Mouse (Mus musculus) hindbrain, embryonic 16.5 days (tissue): Measurements from ENCODE around the gene Sik3. TPM values are rescaled to one million over a fixed set of nuclear protein-coding genes. Genes with fewer than 3 reads are reported as not detected.
A peak's percentile ranks its signal among the peaks of the same experiment; 100 is the strongest.

Source experiments
- ATAC-seq: fragments of 200-750 bp; cut with Nextera tagmentation; 2 replicates; pipeline ENCODE4 v1.8.0; 2017; ENCODE audit warnings: moderate TSS enrichment, moderate library complexity
- H3K27ac ChIP-seq: fragments of 300-500 bp; sonication (generic); 2 replicates; pipeline ENCODE4 v1.5.1; 2014; ENCODE audit warnings: low read depth, mild to moderate bottlenecking, control low read depth, low read length, moderate library complexity
- H3K27me3 ChIP-seq: fragments of 300-500 bp; sonication (generic); replicated peaks from 2 replicates; pipeline ENCODE4 v1.6.1; 2014; ENCODE audit warnings: low read length; ENCODE audit not compliant: control insufficient read depth, insufficient read depth
- H3K36me3 ChIP-seq: fragments of 300-500 bp; sonication (generic); 2 replicates; pipeline ENCODE4 v1.6.1; 2014; ENCODE audit warnings: mild to moderate bottlenecking, low read length, moderate library complexity, mixed read lengths; ENCODE audit not compliant: control insufficient read depth, insufficient read depth
- H3K4me1 ChIP-seq: fragments of 300-500 bp; sonication (generic); 2 replicates; pipeline ENCODE4 v1.6.1; 2014; ENCODE audit warnings: low read depth, low read length; ENCODE audit not compliant: control insufficient read depth, insufficient read depth
- H3K4me2 ChIP-seq: fragments of 300-500 bp; sonication (generic); 2 replicates; pipeline ENCODE4 v1.6.1; 2014; ENCODE audit warnings: mild to moderate bottlenecking, low read length, control low read depth, moderate library complexity
- H3K4me3 ChIP-seq: fragments of 300-500 bp; sonication (generic); 2 replicates; pipeline ENCODE4 v1.5.1; 2014; ENCODE audit warnings: mild to moderate bottlenecking, low read length, control low read depth, moderate library complexity
- H3K9ac ChIP-seq: fragments of 300-500 bp; sonication (generic); 2 replicates; pipeline ENCODE4 v1.6.1; 2014; ENCODE audit warnings: low read depth, mild to moderate bottlenecking, control low read depth, low read length, moderate library complexity
- H3K9me3 ChIP-seq: fragments of 300-500 bp; sonication (generic); 2 replicates; pipeline ENCODE4 v1.6.1; 2014; ENCODE audit warnings: mild to moderate bottlenecking, low read length, moderate library complexity; ENCODE audit not compliant: control insufficient read depth
- WGBS: fragments of 180-500 bp; shearing (Covaris S2); extraction: QIAGEN DNeasy Blood & Tissue Kit; methylation state at CpG from one replicate; pipeline ENCODE4 v1.1.7; 2014; 5-methylcytosine and 5-hydroxymethylcytosine counted together
- polyA plus RNA-seq: library from polyadenylated mRNA; unstranded; fragments of >200 nt; fragmentation: Nextera tagmentation; extraction: Ambion mirVana; gene quantifications from 2 replicates; pipeline ENCODE4 v1.2.1, GENCODE M21; 2015

Sik3 gene
- polyA plus RNA-seq, 1 experiment from 2014 or later = 5.2 TPM

- H3K4me2 ChIP-seq = no peak within 1 kb of the TSS
- no peaks in the 10 kb centered on the region for H3K27me3 ChIP-seq
- peaks cover 2% of the 10 kb centered on the region for H3K4me1 ChIP-seq
- ATAC-seq = no peak
- H3K27ac ChIP-seq = no peak within 1 kb of the TSS
- H3K36me3 ChIP-seq = no peaks in the 10 kb centered on the region
- no peaks in the 10 kb centered on the region for H3K9me3 ChIP-seq
- H3K9ac ChIP-seq = no peak within 1 kb of the TSS
- H3K4me3 ChIP-seq = no peak within 1 kb of the TSS
Measured at GRCm38 (mm10) chr9:46235596-46235648, 222.8 kb downstream of the Sik3 start, which contains the start of gene Apoc3. Apoc3 (minus strand) TSS chr9:46235636.

GRCm38 (mm10) chr9:46235649-46236048 lies 223.0 kb downstream of the Sik3 start:
- H3K9me3 ChIP-seq = no peaks in the 10 kb centered on the region
- no peak overlapping the region for H3K4me3 ChIP-seq
- no peak overlapping the region for H3K9ac ChIP-seq
- peaks cover under 1% of the 10 kb centered on the region for H3K4me1 ChIP-seq
- H3K27me3 ChIP-seq = no peaks in the 10 kb centered on the region
- WGBS = 73% methylated on average over 4 of the region's 4 CpGs
- no peak for ATAC-seq
- no peaks in the 10 kb centered on the region for H3K36me3 ChIP-seq
- no peak overlapping the region for H3K4me2 ChIP-seq
- H3K27ac ChIP-seq = no peak overlapping the region

GRCm38 (mm10) chr9:46238850-46239249 lies 226.2 kb downstream of the Sik3 start:
- Histone ChIP-seq H3K9me3 (no peaks in the 10 kb centered on the region), H3K4me3 (no peak overlapping the region), H3K27me3 (no peaks in the 10 kb centered on the region), H3K9ac (no peak overlapping the region), H3K27ac (no peak overlapping the region), H3K4me1 (no peaks in the 10 kb centered on the region), H3K4me2 (no peak overlapping the region), H3K36me3 (no peaks in the 10 kb centered on the region)
- ATAC-seq = no peak
- 93% methylated on average over 7 of the region's 7 CpGs for WGBS

GRCm38 (mm10) chr9:46240526-46241153 lies 228.0 kb downstream of the Sik3 start, which contains the start of gene Apoa4:
Apoa4 (plus strand) TSS chr9:46240696.
- WGBS = 68% methylated on average over 7 of the region's 7 CpGs
- ATAC-seq = no peak

DNA sequence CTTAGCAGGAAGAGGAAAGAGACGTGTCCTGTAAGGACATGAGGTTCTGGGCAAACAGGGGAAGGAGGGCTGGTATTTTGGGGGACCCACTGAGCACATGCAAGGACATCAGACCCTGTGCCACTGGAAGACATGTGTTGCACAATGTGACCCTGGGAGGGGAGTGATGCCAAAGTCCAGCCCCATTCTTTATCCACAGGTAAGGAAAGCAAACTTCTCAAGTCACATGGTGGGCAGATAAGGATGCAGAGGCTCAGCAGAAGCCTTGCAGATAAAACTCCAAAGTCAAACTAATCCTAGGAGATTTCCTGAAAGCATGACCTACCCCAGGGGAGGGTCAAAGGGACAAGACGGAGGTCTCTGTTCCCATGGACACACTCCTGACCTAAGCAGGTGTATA lies 229.2 kb downstream of the Sik3 start:
- ATAC-seq = no peak
- Histone ChIP-seq H3K36me3 (no peaks in the 10 kb centered on the region), H3K4me3 (no peak overlapping the region), H3K4me1 (no peaks in the 10 kb centered on the region), H3K27ac (no peak overlapping the region), H3K4me2 (no peak overlapping the region), H3K9me3 (no peaks in the 10 kb centered on the region), H3K27me3 (no peaks in the 10 kb centered on the region), H3K9ac (no peak overlapping the region)
- 84% methylated on average over 2 of the region's 2 CpGs for WGBS

More at GRCm38 (mm10) chr9:46240526-46241153, 228.0 kb downstream of the Sik3 start, which contains the start of gene Apoa4:
- no peak within 1 kb of the TSS for H3K27ac ChIP-seq
- H3K4me3 ChIP-seq = no peak within 1 kb of the TSS
- no peaks in the 10 kb centered on the region for H3K27me3 ChIP-seq
- no peaks in the 10 kb centered on the region for H3K9me3 ChIP-seq
- H3K9ac ChIP-seq = no peak within 1 kb of the TSS
- H3K4me2 ChIP-seq = no peak within 1 kb of the TSS
- no peaks in the 10 kb centered on the region for H3K4me1 ChIP-seq
- H3K36me3 ChIP-seq = no peaks in the 10 kb centered on the region

DNA sequence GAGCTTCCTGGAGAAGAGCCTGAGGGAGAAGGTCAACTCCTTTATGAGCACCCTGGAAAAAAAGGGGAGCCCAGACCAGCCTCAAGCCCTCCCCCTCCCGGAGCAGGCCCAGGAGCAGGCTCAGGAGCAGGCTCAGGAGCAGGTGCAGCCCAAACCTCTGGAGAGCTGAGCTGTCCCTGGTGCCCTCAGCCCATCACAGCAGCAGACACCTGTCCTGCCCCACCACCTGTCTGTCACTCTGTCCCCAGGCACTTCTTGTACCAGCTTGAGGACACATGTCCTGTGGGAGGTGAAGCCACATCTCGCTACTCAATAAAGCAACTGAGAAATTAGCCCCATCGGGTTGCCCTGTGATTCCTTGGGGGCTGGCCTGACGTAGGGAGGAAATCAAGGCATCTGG lies 230.5 kb downstream of the Sik3 start:
- H3K27me3 ChIP-seq = no peaks in the 10 kb centered on the region
- H3K4me3 ChIP-seq = no peak overlapping the region
- ATAC-seq = no peak

DNA sequence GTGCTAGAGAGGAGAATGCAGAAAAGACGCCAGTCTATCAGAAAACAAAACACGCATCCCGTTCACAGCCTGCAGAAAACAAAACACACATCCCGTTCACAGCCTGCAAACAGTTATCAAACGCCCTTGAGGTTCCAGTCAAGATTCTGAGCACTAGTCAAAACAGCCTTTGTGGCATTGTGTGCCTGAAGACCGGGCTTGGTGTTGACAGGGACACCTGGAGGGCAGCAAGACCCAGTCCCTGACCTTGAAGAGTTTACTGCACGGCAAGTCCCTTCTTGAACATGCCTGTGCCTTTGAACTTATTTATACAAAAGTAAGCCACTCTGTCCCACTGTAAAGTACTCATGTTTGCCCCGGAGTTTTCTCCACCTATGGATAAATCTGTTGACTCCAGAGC lies 231.0 kb downstream of the Sik3 start:
- Histone ChIP-seq H3K27ac (no peak overlapping the region), H3K36me3 (no peaks in the 10 kb centered on the region), H3K4me1 (no peaks in the 10 kb centered on the region), H3K27me3 (no peaks in the 10 kb centered on the region), H3K4me3 (no peak overlapping the region), H3K4me2 (no peak overlapping the region), H3K9me3 (no peaks in the 10 kb centered on the region), H3K9ac (no peak overlapping the region)
- WGBS = 60% methylated on average over 8 of the region's 8 CpGs
- ATAC-seq = no peak

More for the DNA sequence above, 230.5 kb downstream of the Sik3 start:
- Histone ChIP-seq H3K9me3 (no peaks in the 10 kb centered on the region), H3K27ac (no peak overlapping the region), H3K9ac (no peak overlapping the region), H3K4me2 (no peak overlapping the region), H3K4me1 (no peaks in the 10 kb centered on the region), H3K36me3 (no peaks in the 10 kb centered on the region)
- 58% methylated on average over 4 of the region's 4 CpGs for WGBS

GRCm38 (mm10) chr9:46246752-46247324 lies 234.2 kb downstream of the Sik3 start:
- Histone ChIP-seq H3K4me2 (peak overlapping the region; percentile 15), H3K27me3 (no peaks in the 10 kb centered on the region), H3K4me1 (no peaks in the 10 kb centered on the region), H3K4me3 (no peak overlapping the region), H3K9me3 (no peaks in the 10 kb centered on the region), H3K27ac (no peak overlapping the region), H3K36me3 (no peaks in the 10 kb centered on the region), H3K9ac (no peak overlapping the region)
- 30% methylated on average over 11 of the region's 11 CpGs for WGBS
- ATAC-seq = peak; percentile 89

- 91% methylated on average over 7 of the region's 7 CpGs for WGBS
- Histone ChIP-seq H3K9me3 (no peaks in the 10 kb centered on the region), H3K4me2 (no peak overlapping the region), H3K36me3 (no peaks in the 10 kb centered on the region), H3K4me3 (no peak overlapping the region), H3K27ac (no peak overlapping the region), H3K27me3 (no peaks in the 10 kb centered on the region), H3K4me1 (no peaks in the 10 kb centered on the region), H3K9ac (no peak overlapping the region)
- no peak for ATAC-seq
Measured at GRCm38 (mm10) chr9:46256177-46256576, 243.6 kb downstream of the Sik3 start.
